Mouse (Mus musculus): ENCODE data around the gene Olfr1224-ps1. TPM values are rescaled to one million over a fixed set of nuclear protein-coding genes. Genes with fewer than 3 reads are reported as not detected.
"Not testable (repeated sequence)": the region's sequence is repeated elsewhere in the genome, so short reads cannot be mapped to it uniquely, and the experiment has no call there.

The Olfr1224-ps1 gene
- total RNA-seq (2017): not detected in 3 replicates

DNA sequence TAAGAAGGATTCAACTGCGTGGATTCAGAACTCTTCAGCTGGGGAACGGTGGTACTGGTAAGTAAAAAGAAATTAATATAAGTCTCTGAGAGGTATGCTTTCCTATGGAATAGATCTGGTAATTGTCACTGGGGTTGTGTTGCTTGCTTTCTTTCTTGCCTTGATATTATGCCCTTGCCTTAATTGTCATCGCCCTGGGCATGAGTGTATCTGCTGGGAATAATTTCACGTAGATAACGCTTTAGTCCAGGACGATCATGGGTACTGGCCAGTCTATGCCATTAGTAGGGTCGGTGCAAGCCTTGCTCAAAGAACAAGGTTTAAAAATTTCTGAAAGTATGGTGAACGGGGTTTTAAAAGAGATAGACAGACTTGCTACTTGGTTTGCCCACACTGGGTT lies at the start of gene Olfr1224-ps1:
TSS of gene Olfr1224-ps1 (minus strand) at position 101 of the 400 bp plus-strand sequence.
- ATAC-seq (replicated peaks; ENCODE audit: insufficient number of reproducible peaks, low FRiP score, low TSS enrichment, poor library complexity, severe bottlenecking): not testable (repeated sequence)

DNA sequence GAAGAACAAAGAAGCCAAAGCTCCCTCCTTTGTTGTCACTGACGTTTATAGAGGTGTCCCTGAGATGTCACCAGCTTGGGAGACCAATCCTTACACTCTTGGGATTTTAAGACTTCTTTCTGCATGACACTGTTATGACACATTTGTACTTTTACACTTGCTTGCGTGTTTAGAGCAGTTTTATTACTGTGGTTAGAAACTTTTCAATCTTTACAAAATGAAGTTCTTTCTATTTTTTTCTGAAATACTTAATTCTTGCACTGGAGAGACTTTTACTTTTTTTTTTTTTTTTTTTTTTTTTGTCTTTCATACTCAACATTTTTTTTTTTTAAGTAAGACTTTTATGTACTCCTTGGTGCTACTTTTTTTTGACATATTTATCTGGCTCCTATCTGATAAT lies 36.1 kb upstream of the Olfr1224-ps1 start, which contains the start of gene Olfr1226:
TSS of gene Olfr1226 (minus strand) at position 101 of the 400 bp plus-strand sequence.
- no peak for ATAC-seq (replicated peaks; ENCODE audit: insufficient number of reproducible peaks, low FRiP score, low TSS enrichment, poor library complexity, severe bottlenecking)

GRCm38 (mm10) chr2:89196325-89196982 lies 32.6 kb upstream of the Olfr1224-ps1 start:
- no peak for ATAC-seq (replicated peaks; ENCODE audit: insufficient number of reproducible peaks, low FRiP score, low TSS enrichment, poor library complexity, severe bottlenecking)

- no peak for ATAC-seq (replicated peaks; ENCODE audit: insufficient number of reproducible peaks, low FRiP score, low TSS enrichment, poor library complexity, severe bottlenecking)
Measured at GRCm38 (mm10) chr2:89174569-89174968, 10.7 kb upstream of the Olfr1224-ps1 start, which contains the start of gene Olfr1225. Gene Olfr1225 (minus strand): TSS chr2:89174669.

DNA sequence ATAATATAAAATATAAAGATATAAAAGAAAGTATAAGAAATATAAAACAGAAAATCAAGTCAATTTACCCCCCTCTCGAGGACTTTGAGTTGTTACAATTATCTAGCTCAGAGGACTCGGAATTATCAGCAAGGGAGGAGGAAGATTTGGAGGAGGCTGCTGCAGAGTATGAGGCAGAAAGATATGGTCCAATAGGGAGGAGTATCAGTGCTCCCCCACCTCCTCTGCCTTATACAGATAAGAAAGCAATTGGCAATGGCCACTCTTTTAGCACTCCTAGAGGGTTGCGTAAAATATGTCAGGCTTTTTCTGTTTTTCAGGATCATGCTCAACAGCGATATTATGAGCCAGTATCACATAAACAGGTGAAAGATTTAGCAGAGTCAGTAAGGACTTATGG lies 820 bp upstream of the Olfr1224-ps1 start:
- not testable (repeated sequence) for ATAC-seq (replicated peaks; ENCODE audit: insufficient number of reproducible peaks, low FRiP score, low TSS enrichment, poor library complexity, severe bottlenecking)

DNA sequence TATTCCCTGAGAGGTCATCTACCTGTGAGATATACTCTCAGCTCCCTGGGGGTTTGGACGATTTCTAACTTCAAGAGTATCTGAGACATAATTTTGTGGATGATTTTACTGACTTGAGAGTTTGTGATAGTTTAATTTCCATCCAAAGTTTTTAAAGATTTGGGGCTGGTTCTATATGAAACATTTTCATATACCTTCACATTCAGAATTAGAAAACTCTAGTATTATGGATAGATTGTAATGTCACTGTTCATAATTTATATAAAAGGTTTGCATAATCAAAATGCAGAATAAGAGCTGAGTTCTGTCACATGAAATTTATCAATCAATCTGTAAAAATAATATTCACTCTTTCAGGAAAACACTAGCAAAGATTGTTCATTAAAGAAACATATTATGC lies 12.4 kb downstream of the Olfr1224-ps1 start, which contains the start of gene Olfr1223:
TSS of gene Olfr1223 (minus strand) at position 101 of the 400 bp plus-strand sequence.
- no peak for ATAC-seq (replicated peaks; ENCODE audit: insufficient number of reproducible peaks, low FRiP score, low TSS enrichment, poor library complexity, severe bottlenecking)

DNA sequence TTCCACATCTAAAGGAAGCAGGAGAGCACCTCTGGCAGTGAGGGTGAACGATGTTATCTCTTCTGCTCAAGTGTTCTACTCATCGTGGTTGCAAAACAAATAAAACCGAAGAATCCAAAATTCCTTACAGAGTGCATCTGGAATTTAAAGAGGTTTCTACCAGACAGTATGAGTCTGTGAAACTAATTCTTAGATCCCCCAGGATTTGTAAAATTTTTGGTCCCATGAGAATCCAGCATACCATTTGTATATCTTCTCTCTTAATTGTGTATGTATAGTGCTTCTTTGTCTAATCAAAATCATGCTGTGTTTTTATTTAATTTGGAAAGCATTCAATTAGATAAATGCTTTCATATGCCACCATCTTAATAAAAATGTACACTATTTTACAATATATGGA lies 30.9 kb downstream of the Olfr1224-ps1 start, which contains the start of gene Olfr1222:
TSS of gene Olfr1222 (minus strand) at position 101 of the 400 bp plus-strand sequence.
- no peak for ATAC-seq (replicated peaks; ENCODE audit: insufficient number of reproducible peaks, low FRiP score, low TSS enrichment, poor library complexity, severe bottlenecking)

DNA sequence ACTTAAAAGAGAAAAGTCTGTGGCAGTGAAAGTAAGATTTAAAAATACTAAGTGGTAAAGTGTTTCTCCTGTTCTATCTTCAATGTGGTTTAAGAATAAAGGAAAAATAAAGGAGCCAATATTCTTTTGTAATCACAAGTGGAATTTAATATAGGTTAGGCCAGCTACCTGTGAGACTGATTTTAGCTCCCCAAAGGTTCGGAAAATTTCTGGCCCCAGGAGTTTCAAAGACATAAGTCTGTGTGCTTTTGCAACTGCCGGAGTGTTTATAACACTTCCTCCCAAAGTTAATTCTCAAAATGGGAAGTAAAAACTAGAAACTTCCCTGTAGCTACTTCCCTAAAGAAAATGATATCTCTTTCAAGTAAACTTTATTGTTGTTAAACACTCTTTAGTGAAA lies 46.7 kb downstream of the Olfr1224-ps1 start, which contains the start of gene Olfr1221:
TSS of gene Olfr1221 (minus strand) at position 101 of the 400 bp plus-strand sequence.
- no peak for ATAC-seq (replicated peaks; ENCODE audit: insufficient number of reproducible peaks, low FRiP score, low TSS enrichment, poor library complexity, severe bottlenecking)

DNA sequence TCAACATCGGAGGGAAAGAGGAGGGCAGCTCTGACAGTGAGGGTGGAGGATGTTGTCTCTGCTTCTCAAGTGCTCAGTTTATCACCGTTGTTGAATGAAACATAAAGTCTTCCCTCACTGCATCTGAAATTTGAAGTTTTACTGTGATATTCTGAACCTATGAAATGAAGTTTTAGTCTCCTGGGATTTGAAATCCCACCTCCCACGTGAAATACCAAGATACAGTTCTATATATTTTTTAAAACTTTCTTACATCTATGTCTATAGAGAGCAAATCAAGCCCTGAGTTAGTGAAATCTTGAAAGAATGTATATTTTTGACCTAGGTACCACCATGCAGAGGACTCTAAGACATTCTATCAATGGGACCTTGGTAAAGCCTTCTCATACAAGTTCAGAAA lies 57.2 kb downstream of the Olfr1224-ps1 start, which contains the start of gene Olfr1220:
TSS of gene Olfr1220 (minus strand) at position 101 of the 400 bp plus-strand sequence.
- no peak for ATAC-seq (replicated peaks; ENCODE audit: insufficient number of reproducible peaks, low FRiP score, low TSS enrichment, poor library complexity, severe bottlenecking)

DNA sequence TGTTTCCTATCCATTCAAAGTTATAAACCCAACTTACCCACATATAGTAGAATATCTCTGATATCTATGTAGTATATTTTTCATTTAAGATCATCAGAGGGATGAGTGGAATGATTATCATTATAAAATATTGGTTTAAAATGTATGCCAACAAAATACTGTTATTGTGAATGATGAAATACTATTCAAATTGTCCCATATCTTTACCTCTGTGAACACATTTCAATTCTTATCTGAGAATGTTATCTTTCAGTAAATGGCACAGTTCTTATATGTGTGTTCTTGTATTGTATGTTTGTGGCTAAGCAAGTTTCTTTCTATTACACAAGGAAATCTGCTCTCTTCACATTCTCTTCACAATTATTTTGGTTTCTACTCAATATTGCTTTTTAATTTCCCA lies 58.2 kb downstream of the Olfr1224-ps1 start:
- ATAC-seq (replicated peaks; ENCODE audit: insufficient number of reproducible peaks, low FRiP score, low TSS enrichment, poor library complexity, severe bottlenecking): no peak

Other genes starting within 250 kb of the Olfr1224-ps1 start
- not detected in 3 replicates for gene Olfr1209, start 248.9 kb downstream of the Olfr1224-ps1 start, total RNA-seq (2017)
- 0.75 TPM in 1 of 3 replicates, not detected in the others for gene Olfr1211, start 226.0 kb downstream of the Olfr1224-ps1 start, total RNA-seq (2017)
- not detected in 3 replicates for gene Olfr1212, start 210.1 kb downstream of the Olfr1224-ps1 start, total RNA-seq (2017)
- gene Gm13762, start 183.8 kb downstream of the Olfr1224-ps1 start, total RNA-seq (2017): not detected in 3 replicates
- gene Olfr1214, start 171.4 kb downstream of the Olfr1224-ps1 start, total RNA-seq (2017): not detected in 3 replicates
- not detected in 3 replicates for gene Olfr1215, start 157.1 kb downstream of the Olfr1224-ps1 start, total RNA-seq (2017)
- gene Olfr1216, start 145.8 kb downstream of the Olfr1224-ps1 start, total RNA-seq (2017): not detected in 3 replicates
- not detected in 3 replicates for gene Olfr1217, start 132.0 kb downstream of the Olfr1224-ps1 start, total RNA-seq (2017)
- gene Olfr1218, start 102.9 kb downstream of the Olfr1224-ps1 start, total RNA-seq (2017): not detected in 3 replicates
- gene Olfr1219, start 80.6 kb downstream of the Olfr1224-ps1 start, total RNA-seq (2017): not detected in 3 replicates
- not detected in 3 replicates for gene Olfr1220, start 57.3 kb downstream of the Olfr1224-ps1 start, total RNA-seq (2017)
- gene Olfr1221, start 46.8 kb downstream of the Olfr1224-ps1 start, total RNA-seq (2017): not detected in 3 replicates
- gene Olfr1222, start 31.0 kb downstream of the Olfr1224-ps1 start, total RNA-seq (2017): 0.96 TPM in 1 of 3 replicates, not detected in the others
- not detected in 3 replicates for gene Olfr1223, start 12.5 kb downstream of the Olfr1224-ps1 start, total RNA-seq (2017)
- not detected in 3 replicates for gene Olfr1225, start 10.6 kb upstream of the Olfr1224-ps1 start, total RNA-seq (2017)
- not detected in 3 replicates for gene Olfr1226, start 36.0 kb upstream of the Olfr1224-ps1 start, total RNA-seq (2017)
- gene Olfr1228, start 90.0 kb upstream of the Olfr1224-ps1 start, total RNA-seq (2017): 1.0 TPM in 1 of 3 replicates, not detected in the others
- not detected in 3 replicates for gene Olfr1229, start 123.9 kb upstream of the Olfr1224-ps1 start, total RNA-seq (2017)
- gene Olfr1230, start 133.2 kb upstream of the Olfr1224-ps1 start, total RNA-seq (2017): not detected in 3 replicates
- 1.3 TPM in 1 of 3 replicates, not detected in the others for gene Olfr1231, start 143.0 kb upstream of the Olfr1224-ps1 start, total RNA-seq (2017)
- not detected in 3 replicates for gene Olfr1232, start 165.6 kb upstream of the Olfr1224-ps1 start, total RNA-seq (2017)
- gene Olfr1233, start 178.3 kb upstream of the Olfr1224-ps1 start, total RNA-seq (2017): not detected in 3 replicates
- not detected in 3 replicates for gene Olfr1234, start 200.8 kb upstream of the Olfr1224-ps1 start, total RNA-seq (2017)
- not detected in 3 replicates for gene Olfr1238, start 245.6 kb upstream of the Olfr1224-ps1 start, total RNA-seq (2017)

Measured in monocyte, adult 5-6 weeks (primary cell).